Mouse (Mus musculus): ENCODE data around the gene Trpm3.

GRCm38 (mm10) chr19:23006517-23007273, 867.8 kb downstream of the Trpm3 start:
- TF ChIP-seq CTCF (IDR thresholded peaks at IDR 0.05; ENCODE audit: borderline replicate concordance, insufficient read depth, low read depth, low read length) (peak; percentile 68), POLR2A (IDR thresholded peaks at IDR 0.05; ENCODE audit: borderline replicate concordance, insufficient read depth, low read length) (no peak)

Measured in cerebellum, adult 2 months (tissue).